Mouse (Mus musculus): ENCODE results near the gene Extl2.

DNA sequence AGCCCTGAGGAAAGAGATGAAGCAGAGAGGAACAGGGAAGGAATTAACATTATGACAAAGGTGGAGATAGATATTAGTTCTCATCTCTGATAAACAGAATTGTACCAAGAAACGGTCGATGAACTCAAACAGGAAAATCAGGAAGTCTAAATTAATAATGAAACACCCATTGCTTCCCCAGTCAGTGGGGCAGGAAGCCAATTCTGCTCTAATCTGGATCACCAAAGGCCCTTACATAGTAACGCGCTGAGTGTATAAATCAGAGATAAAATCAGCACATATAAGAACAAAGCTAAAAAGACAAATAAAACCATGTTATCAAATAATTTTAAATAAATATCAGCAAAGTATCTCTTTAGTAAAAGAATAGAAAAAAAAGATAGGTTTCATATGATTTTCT, 15.2 kb upstream of the Extl2 start:
- TF ChIP-seq CTCF (IDR thresholded peaks at IDR 0.05; ENCODE audit: extremely low read depth, insufficient read length, insufficient replicate concordance, low read depth, low read length) (no peak), POLR2A (IDR thresholded peaks at IDR 0.05; ENCODE audit: low read depth, low read length) (no peak)
